In the genomic region with DNA sequence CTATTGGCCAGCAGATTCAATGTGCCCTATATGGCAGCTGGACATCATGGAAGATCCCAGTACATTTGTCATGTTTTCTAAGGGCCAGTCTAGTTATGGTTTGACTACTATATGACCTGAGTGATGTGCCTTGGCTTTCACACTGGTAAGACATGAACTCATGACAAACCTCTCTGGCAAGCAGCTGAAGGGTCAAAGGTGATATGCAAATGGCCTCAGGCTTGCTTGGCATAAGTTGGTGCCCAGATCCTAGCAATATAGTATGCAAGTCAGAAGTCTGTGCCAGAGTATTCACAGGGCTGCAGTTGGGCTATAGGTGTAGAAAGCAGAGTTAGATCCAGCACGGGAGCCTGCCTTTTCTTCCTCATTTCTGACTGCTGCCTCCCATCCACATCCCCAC, we compare ENCODE assay signal across 26 mouse cellular contexts.
DNase-seq lines count a peak whose midpoint lies in the region; ATAC-seq and TF ChIP-seq lines count a peak whose summit lies in the region.
"Had no signal": no experiment of that assay in that cellular context is flagged by ENCODE, and none has a peak within 500 bp of the region (broad histone marks: within the 10 kb centered on the region; RNA-seq: fewer than 3 reads in every experiment).

No protein-coding gene starts in this region.

- no peak for DNase-seq in embryonic facial prominence, embryonic 10.5 days (ENCODE audit: low spot score)
- peak; percentile 69 for DNase-seq in liver, adult 2 months (ENCODE audit: extremely low read depth, low read depth, low spot score)
- DNase-seq in liver, postnatal 0 days, result no peak
- DNase-seq in adipocyte (ENCODE audit: low spot score), result peak; percentile 48
- DNase-seq in layer of hippocampus, postnatal 14 days (ENCODE audit: low spot score in 2 of 2), result no peak
- DNase-seq: adrenal gland, postnatal 10 days; cerebellum, adult 8-10 months; cerebellum, postnatal 25 days; gastrocnemius, postnatal 25 days; heart, adult 18-20 months; heart, postnatal 36 days; kidney, postnatal 25 days; midbrain, embryonic 14.5 days; right cerebral cortex, postnatal 25 days had no signal

- H3K79me2 ChIP-seq in liver, adult 2 months (ENCODE audit: control insufficient read depth, insufficient read depth, low read length), result peaks cover 4% of the 10 kb centered on the region; the same call in 1 of the 2 replicates

- peaks cover 38% of the 10 kb centered on the region for H3K4me1 ChIP-seq in embryonic facial prominence, embryonic 12.5 days
- peaks cover 45% of the 10 kb centered on the region for H3K4me1 ChIP-seq in embryonic facial prominence, embryonic 10.5 days
- peaks cover 13% of the 10 kb centered on the region for H3K4me1 ChIP-seq in hindbrain, embryonic 15.5 days (replicated peaks)
- peaks cover 13% of the 10 kb centered on the region for H3K4me1 ChIP-seq in hindbrain, embryonic 12.5 days
- peaks cover 3% of the 10 kb centered on the region; the same call in 1 of the 2 replicates for H3K4me1 ChIP-seq in liver, adult 2 months (ENCODE audit: control insufficient read depth, insufficient read depth, low read length)
- H3K4me1 ChIP-seq in liver, postnatal 0 days (ENCODE audit: insufficient read depth), result peaks cover 4% of the 10 kb centered on the region; the same call in 1 of the 2 replicates

- TF ChIP-seq EP300 in liver, postnatal 0 days (IDR thresholded peaks at IDR 0.05; ENCODE audit: low read depth), result no peak

- H3K27ac ChIP-seq in embryonic facial prominence, embryonic 12.5 days, result peak overlapping the region; percentile 25; the same call in 1 of the 2 replicates
- H3K27ac ChIP-seq in embryonic facial prominence, embryonic 10.5 days (replicated peaks), result no peak overlapping the region
- H3K27ac ChIP-seq in hindbrain, embryonic 15.5 days (replicated peaks), result peak overlapping the region; percentile 49; the same call in 1 of the 2 replicates
- no peak overlapping the region for H3K27ac ChIP-seq in hindbrain, embryonic 12.5 days
- H3K27ac ChIP-seq in liver, adult 2 months (replicated peaks; ENCODE audit: insufficient read depth, low read depth, low read length), result no peak overlapping the region
- H3K27ac ChIP-seq in liver, postnatal 0 days (ENCODE audit: low read depth), result no peak overlapping the region
- H3K27ac ChIP-seq: left cerebral cortex, adult 2 months had no signal

- H3K4me3 ChIP-seq in embryonic facial prominence, embryonic 12.5 days, result no peak overlapping the region
- no peak overlapping the region for H3K4me3 ChIP-seq in embryonic facial prominence, embryonic 10.5 days
- no peak overlapping the region for H3K4me3 ChIP-seq in hindbrain, embryonic 15.5 days
- H3K4me3 ChIP-seq in hindbrain, embryonic 12.5 days, result no peak overlapping the region
- H3K4me3 ChIP-seq in liver, adult 2 months (ENCODE audit: insufficient read depth, low read depth, low read length), result no peak overlapping the region
- no peak overlapping the region for H3K4me3 ChIP-seq in liver, postnatal 0 days (ENCODE audit: low read depth, low read length)
- H3K4me3 ChIP-seq: forebrain, embryonic 15.5 days; left cerebral cortex, adult 2 months; limb, embryonic 12.5 days; megakaryocyte, embryonic 14.5 days; stomach, embryonic 15.5 days had no signal

- TF ChIP-seq CTCF in liver, adult 2 months (IDR thresholded peaks at IDR 0.05; ENCODE audit: low read depth, low read length), result no peak
- no peak for TF ChIP-seq CTCF in liver, postnatal 0 days (IDR thresholded peaks at IDR 0.05; ENCODE audit: low read depth)

- no peaks in the 10 kb centered on the region for H3K36me3 ChIP-seq in embryonic facial prominence, embryonic 12.5 days
- H3K36me3 ChIP-seq in embryonic facial prominence, embryonic 10.5 days (replicated peaks), result no peaks in the 10 kb centered on the region
- no peaks in the 10 kb centered on the region for H3K36me3 ChIP-seq in hindbrain, embryonic 15.5 days
- H3K36me3 ChIP-seq in hindbrain, embryonic 12.5 days, result no peaks in the 10 kb centered on the region
- no peaks in the 10 kb centered on the region; the same call in 1 of the 2 replicates for H3K36me3 ChIP-seq in liver, adult 2 months (ENCODE audit: control insufficient read depth, insufficient read depth, low read length)
- no peaks in the 10 kb centered on the region; the same call in 1 of the 2 replicates for H3K36me3 ChIP-seq in liver, postnatal 0 days (replicated peaks; ENCODE audit: insufficient read depth, low read length)
- H3K36me3 ChIP-seq: forebrain, embryonic 15.5 days; stomach, embryonic 15.5 days had no signal

- H3K4me2 ChIP-seq in embryonic facial prominence, embryonic 12.5 days (replicated peaks), result no peak overlapping the region
- no peak overlapping the region for H3K4me2 ChIP-seq in hindbrain, embryonic 15.5 days
- no peak overlapping the region for H3K4me2 ChIP-seq in hindbrain, embryonic 12.5 days (replicated peaks)
- H3K4me2 ChIP-seq in liver, postnatal 0 days (ENCODE audit: low read depth, low read length), result no peak overlapping the region
- H3K4me2 ChIP-seq: forebrain, embryonic 15.5 days; heart, embryonic 11.5 days; limb, embryonic 12.5 days; liver, embryonic 11.5 days; stomach, embryonic 15.5 days had no signal

- H3K27me3 ChIP-seq in embryonic facial prominence, embryonic 12.5 days, result no peaks in the 10 kb centered on the region
- H3K27me3 ChIP-seq in embryonic facial prominence, embryonic 10.5 days (replicated peaks; ENCODE audit: low read depth, poor library complexity, severe bottlenecking), result no peaks in the 10 kb centered on the region
- no peaks in the 10 kb centered on the region for H3K27me3 ChIP-seq in hindbrain, embryonic 15.5 days
- no peaks in the 10 kb centered on the region for H3K27me3 ChIP-seq in hindbrain, embryonic 12.5 days
- no peaks in the 10 kb centered on the region for H3K27me3 ChIP-seq in liver, adult 2 months (ENCODE audit: control insufficient read depth, insufficient read depth, low read length)
- no peaks in the 10 kb centered on the region for H3K27me3 ChIP-seq in liver, postnatal 0 days (ENCODE audit: insufficient read depth, low read length)
- H3K27me3 ChIP-seq: CH12.LX; forebrain, embryonic 15.5 days; limb, embryonic 12.5 days; stomach, embryonic 15.5 days had no signal

- no peaks in the 10 kb centered on the region for H3K9me3 ChIP-seq in embryonic facial prominence, embryonic 12.5 days
- H3K9me3 ChIP-seq in embryonic facial prominence, embryonic 10.5 days, result no peaks in the 10 kb centered on the region
- no peaks in the 10 kb centered on the region for H3K9me3 ChIP-seq in hindbrain, embryonic 15.5 days
- no peaks in the 10 kb centered on the region for H3K9me3 ChIP-seq in hindbrain, embryonic 12.5 days (replicated peaks)
- no peaks in the 10 kb centered on the region for H3K9me3 ChIP-seq in liver, postnatal 0 days (ENCODE audit: low read length)
- H3K9me3 ChIP-seq: forebrain, embryonic 15.5 days; limb, embryonic 12.5 days; megakaryocyte, embryonic 14.5 days; stomach, embryonic 15.5 days had no signal

- WGBS in embryonic facial prominence, embryonic 12.5 days, result 86% methylated on average over 1 of the region's 1 CpGs
- 83% methylated on average over 1 of the region's 1 CpGs for WGBS in embryonic facial prominence, embryonic 10.5 days
- WGBS in hindbrain, embryonic 15.5 days, result 67% methylated on average over 1 of the region's 1 CpGs
- WGBS in hindbrain, embryonic 12.5 days, result 75% methylated on average over 1 of the region's 1 CpGs
- 67% methylated on average over 1 of the region's 1 CpGs for WGBS in liver, adult 2 months
- WGBS in liver, postnatal 0 days (ENCODE audit: insufficient replicate concordance), result 56% methylated on average over 1 of the region's 1 CpGs

- H3K9ac ChIP-seq in embryonic facial prominence, embryonic 12.5 days, result no peak overlapping the region
- no peak overlapping the region for H3K9ac ChIP-seq in hindbrain, embryonic 15.5 days
- H3K9ac ChIP-seq in hindbrain, embryonic 12.5 days, result no peak overlapping the region
- H3K9ac ChIP-seq in liver, adult 2 months (ENCODE audit: low read depth, low read length), result no peak overlapping the region
- H3K9ac ChIP-seq in liver, postnatal 0 days (replicated peaks), result no peak overlapping the region
- H3K9ac ChIP-seq: forebrain, embryonic 15.5 days; limb, embryonic 12.5 days; stomach, embryonic 15.5 days had no signal

- TF ChIP-seq POLR2A in liver, adult 2 months (IDR thresholded peaks at IDR 0.05; ENCODE audit: extremely low read depth, insufficient read depth, low read length), result no peak

- no peak for ATAC-seq in embryonic facial prominence, embryonic 12.5 days (ENCODE audit: insufficient number of reproducible peaks, insufficient read depth, low FRiP score, low TSS enrichment)
- ATAC-seq in hindbrain, embryonic 15.5 days (ENCODE audit: low FRiP score, low read depth), result no peak
- ATAC-seq in hindbrain, embryonic 12.5 days (ENCODE audit: low FRiP score), result no peak
- no peak for ATAC-seq in liver, postnatal 0 days
- ATAC-seq: inflammation-experienced regulatory T-cells, adult 6 months had no signal

Comparison
In these comparisons a context has a peak if more than half of its experiments do, and no peak if none do; other contexts are left out.
1. H3K27ac ChIP-seq: peak in embryonic facial prominence, embryonic 12.5 days (single experiment) and hindbrain, embryonic 15.5 days (single experiment); none in embryonic facial prominence, embryonic 10.5 days (single experiment), hindbrain, embryonic 12.5 days (single experiment), liver, adult 2 months (single experiment) and liver, postnatal 0 days (single experiment).
2. DNase-seq: peak in liver, adult 2 months (single experiment) and adipocyte (single experiment); none in embryonic facial prominence, embryonic 10.5 days (single experiment), liver, postnatal 0 days (single experiment) and layer of hippocampus, postnatal 14 days (0 of 2).